Mouse (Mus musculus) MEL-GATA-1-ER (cell line): ENCODE data around the gene Adam22.

Experiments
- DNase-seq: peaks from one replicate; pipeline ENCODE4 v3.0.0-alpha.2; 2012; ENCODE audit warnings: low read depth; ENCODE audit errors: extremely low read depth

Adam22 gene

DNA sequence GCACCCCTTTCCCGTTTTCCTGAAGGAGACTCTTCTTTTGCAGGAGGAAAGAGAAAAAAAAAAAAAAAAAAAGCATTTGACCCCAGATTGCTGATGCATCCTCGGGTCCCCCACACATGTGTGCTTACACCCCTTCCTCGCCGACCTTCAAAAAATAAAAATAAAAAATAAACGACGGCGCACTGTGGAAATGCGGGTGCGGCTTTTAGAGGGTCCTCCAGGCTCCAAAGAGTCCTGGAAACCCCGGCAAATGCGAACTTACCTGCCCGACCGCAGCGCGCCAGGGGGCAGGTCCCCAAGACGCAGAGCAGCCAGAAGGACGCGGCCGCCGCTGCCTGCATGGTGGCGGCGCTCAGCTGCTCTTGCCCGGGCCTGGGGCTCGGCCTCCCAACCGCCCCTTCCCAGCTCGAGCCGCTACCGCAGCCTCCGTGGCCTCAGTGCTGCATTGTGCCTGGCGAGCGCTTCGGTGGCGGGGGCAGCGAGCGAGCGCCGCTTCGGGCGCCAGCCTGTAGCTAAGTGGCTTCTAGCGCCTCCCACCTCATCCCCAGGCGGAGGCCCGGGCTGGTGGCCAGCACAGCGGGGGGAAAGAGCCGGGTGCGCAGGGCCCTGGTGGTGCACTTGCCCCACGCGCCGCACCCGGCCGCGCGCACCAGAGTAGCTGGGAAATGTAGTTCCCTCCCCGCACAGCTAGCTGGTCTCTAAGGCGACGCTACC, at the start of gene Adam22:
Gene Adam22, minus strand, starts transcription at position 547 of the 714 bp plus-strand sequence.
- no peak for DNase-seq

- DNase-seq = no peak
These were observed 49.5 kb upstream of the Adam22 start for GRCm38 (mm10) chr5:8417443-8417842.

- DNase-seq = no peak
These were observed 48.9 kb upstream of the Adam22 start for GRCm38 (mm10) chr5:8416683-8417413.

- no peak for DNase-seq
These were observed 40.8 kb upstream of the Adam22 start for GRCm38 (mm10) chr5:8408746-8409145.

DNA sequence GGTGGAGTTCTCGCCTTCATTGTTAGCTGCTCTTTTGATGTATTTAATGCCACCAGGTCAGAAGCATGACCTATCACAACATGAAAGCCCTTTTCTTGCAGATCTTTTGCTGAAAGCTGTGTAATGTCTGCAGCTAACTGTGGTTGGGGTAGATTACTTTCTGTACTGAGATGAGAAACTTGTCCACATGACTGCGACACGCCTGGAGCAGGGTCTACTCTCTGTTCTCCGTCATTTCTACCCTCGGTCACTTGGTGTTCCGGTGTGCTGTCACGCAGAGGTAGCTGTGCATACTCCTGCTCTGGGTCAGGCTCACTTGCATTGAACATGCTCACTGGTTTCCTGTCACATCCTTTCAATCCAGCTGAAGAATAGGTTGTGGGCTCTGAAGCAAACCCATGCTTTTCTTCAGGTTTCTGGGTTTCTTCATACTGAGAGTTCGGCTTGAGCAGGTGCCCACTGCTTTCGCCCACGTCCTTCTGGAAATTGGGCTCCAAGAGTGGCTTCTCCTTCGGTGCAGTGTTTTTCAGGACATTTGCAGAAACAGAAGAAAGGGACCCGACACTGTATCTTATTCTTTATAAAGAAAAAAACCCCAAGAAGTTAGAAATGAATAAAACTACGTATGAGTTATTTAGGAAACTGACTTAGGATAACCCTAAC, 29.8 kb upstream of the Adam22 start:
- DNase-seq = no peak

DNA sequence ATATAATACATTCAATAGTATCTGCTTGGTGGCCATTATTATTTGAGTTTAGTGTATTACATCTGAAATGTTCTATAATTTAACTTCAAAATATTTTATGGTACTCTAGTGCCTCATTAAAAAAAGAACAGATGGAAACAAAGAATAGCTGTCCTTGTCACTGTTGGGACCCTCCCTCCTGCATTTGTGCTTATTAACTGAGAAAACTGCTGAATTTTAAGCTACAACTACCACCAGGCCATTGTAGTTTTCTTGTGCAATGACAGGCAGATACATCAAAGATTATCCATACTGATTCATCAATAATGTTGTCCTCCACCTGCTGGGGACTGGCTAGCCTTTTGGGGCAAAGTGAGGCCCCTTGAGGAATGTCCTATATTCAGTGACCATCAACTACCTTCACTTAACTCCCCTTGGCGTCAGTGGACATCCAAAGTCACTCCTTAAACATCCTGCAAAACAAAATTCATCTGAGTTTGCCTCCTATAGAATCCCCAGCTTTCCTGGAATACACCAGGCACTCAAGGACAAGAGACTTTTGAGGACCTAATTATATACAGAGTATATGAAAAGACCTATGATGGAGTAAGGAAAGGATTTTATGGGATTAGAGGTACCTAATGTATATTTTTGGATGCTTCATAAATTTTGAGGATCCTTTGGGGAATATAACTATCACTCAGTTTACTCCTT, 26.1 kb upstream of the Adam22 start:
- no peak for DNase-seq

DNA sequence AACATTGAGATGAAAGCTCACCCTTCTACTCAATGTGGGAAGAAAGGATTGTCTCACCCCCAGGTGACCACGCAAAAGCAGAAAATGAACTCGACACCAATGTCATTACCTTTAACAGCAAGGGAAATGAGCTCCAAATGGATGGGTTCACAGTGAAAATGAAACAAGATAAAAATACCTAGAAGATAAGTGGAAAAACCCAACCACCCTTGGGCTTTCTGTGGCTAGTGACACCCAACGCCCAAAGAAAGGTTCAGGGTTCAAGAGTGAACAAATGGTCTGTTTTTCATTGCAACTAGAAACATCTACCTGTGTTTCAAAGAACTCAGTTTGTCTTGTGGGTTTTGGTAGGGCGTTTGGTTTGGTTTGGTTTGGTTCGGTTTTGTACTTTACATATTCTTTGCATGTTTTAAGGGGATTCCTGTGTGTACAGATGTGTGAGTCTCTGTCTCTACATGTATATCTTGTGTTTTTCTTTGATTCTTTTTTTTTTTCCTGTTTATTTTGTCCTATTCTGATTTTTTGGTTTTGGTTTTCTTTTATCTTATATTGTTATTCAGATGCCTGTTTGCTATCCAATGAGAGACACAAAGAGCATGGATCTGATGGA, 6.4 kb upstream of the Adam22 start:
- DNase-seq = no peak

DNA sequence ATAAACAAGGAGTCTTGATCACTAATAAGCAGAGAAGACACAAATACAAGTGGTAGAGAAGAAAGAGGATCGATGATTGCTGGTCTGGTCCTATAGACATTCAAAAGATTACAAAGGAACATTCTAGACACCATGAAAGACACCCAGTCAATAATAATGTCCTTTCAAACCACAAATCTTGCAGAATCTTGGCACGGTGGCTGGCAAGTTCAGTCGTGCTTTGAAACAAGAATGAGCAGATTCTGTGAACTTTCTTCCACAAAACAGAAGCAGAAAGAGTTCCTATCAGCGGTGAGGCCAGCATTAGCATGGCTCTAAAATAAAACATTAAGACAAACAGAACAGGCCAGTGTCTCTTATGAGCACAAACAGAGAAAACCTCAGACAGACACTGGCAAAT, 5.5 kb upstream of the Adam22 start:
- DNase-seq = no peak

DNA sequence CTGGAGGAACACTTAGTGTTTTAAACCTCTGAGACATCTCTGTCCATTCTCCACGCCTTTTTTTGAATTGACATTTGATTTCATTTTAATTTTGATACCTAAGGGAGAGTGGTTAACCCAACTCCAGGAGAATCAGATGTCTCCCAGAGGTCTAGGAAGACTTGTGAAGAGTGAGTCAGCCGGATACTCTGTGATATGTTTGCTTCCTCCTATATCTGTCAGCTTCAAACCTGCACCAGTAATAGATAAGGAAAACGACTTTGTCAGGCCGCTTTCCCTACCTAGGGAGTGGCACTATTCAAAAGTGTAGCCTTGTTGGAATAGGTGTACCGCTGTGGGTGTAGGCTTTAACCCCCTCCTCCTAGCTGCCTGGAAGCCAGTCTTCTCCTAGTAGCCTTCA, 821 bp upstream of the Adam22 start:
- DNase-seq = no peak

DNA sequence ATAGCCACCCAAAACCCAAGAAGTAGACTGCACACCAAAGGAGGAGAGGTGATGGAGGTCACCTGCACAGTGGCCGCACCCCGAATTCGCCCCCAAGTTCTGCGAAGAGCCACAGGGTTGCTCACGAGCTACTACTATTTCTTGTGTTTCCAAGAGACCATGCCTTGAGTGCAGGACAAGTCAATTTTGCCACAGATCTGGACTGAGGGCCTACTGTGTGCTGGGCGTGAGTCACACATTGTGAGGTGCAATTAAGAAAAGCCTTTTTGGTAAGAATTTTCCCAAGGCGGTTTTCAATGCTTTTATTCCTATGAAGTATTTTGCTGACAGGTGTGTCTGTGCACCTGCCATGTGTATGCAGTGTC, 350 bp upstream of the Adam22 start:
- no peak for DNase-seq

- no peak for DNase-seq
These were observed 968 bp downstream of the Adam22 start for GRCm38 (mm10) chr5:8366771-8367613.

DNA sequence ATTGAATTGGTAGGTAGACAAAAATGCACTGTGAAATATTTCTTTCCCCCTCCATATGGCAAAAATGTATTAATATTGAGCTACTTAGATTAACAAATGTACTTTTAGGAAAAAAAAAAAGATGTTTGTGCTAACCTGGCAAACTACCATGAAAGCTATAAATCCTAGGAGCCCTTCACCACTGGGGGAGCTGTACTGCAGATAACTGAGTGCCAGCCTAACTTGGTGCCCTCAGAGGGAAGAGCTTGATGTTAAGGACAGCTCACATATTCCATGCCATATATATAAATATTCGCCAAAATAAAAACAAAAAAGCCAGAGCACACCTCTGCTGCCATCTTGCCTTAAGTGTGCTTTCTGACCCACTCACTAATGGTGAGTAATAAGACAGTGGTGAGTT, 5.6 kb downstream of the Adam22 start:
- no peak for DNase-seq

- no peak for DNase-seq
These were observed 10.3 kb downstream of the Adam22 start for GRCm38 (mm10) chr5:8357677-8358076.

GRCm38 (mm10) chr5:8356885-8357651, 10.9 kb downstream of the Adam22 start:
- DNase-seq = no peak

DNA sequence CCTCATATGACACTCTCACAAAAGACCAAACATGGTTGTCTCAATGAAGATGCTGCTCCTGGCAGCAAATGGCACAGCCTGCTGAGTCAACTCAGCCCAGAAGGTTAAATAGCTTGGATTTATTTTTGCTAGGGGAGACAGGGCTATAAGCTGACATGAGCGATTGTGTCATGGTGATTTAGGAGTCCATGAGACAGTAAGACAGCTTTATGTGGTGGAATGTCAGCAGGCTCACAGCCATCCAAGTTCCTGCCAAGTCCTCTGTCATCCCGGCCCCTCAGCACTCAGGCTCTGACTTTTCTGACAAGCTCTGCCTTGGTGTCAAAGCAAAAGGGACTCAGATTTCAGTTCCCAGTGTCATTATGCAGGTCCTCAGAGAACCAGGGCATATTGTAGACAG, 11.6 kb downstream of the Adam22 start:
- DNase-seq = no peak

DNA sequence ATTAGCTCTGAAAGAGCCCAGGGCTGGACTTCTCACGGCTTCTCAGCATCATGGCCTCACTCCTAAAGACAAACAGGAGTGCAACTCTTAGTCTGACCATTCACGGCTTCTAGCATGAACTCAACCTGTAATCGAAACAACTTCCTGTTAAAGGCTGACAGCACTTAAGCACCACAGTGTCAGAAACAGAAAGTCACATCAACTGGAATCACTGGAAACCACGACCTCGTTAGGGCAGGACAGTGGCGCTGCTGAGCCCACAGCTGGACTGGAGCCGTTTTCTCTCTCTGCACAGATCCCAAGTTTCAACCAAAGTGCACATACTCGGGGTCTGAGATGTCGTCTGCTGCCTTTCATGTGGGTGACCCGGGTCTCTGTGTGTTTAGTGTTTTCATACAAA, 18.4 kb downstream of the Adam22 start:
- no peak for DNase-seq

- DNase-seq = peak; percentile 53
These were observed 21.6 kb downstream of the Adam22 start for GRCm38 (mm10) chr5:8346329-8346728.

GRCm38 (mm10) chr5:8343296-8343695, 24.7 kb downstream of the Adam22 start:
- DNase-seq = no peak

DNA sequence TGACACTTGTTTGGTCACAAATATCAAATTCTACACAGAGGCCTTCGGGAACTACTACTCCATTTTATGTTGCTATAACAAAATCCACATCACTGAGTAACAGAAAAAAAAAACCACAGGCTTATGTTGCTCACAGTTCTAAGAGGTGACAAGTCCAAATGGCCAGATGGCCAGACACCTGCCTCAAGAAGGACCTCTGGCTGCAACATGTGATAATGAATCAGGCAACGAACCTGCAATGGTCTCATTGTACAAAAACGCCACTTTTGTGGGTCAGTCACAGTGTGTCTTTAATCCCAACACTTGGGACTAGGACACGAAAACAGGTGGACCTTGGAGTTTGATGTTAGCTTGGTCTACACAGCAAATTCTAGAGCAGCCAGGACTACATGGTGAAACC, 26.3 kb downstream of the Adam22 start:
- DNase-seq = no peak
